Mouse (Mus musculus): ENCODE measurements around the gene Mgmt. TPM values are rescaled to one million over a fixed set of nuclear protein-coding genes. Genes with fewer than 3 reads are reported as not detected.

Gene Mgmt
- total RNA-seq, 4 experiments from 2014 or later = 0.99 to 1.5 (median 1.4) TPM

DNA sequence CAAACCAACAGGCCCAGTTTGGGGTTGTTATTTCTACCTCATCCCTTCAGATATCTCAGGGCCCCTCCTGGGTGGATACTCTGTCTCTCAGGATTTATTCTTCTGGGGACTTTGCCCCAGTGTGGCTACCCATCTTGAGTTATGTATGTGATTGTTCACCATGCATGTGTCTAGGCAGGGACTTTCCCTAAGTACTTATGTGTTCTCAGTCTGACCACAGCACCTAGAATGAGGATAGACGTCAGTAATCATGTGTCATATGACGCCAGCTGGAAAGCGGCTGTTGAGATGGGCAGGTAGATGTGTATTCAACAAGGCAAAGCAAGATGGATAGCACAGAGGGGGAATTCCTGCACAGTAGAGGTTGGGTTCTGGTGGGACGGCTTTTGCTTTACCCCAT, 217.7 kb downstream of the Mgmt start:
- no peak for DNase-seq (ENCODE audit: low spot score in 2 of 2)

DNA sequence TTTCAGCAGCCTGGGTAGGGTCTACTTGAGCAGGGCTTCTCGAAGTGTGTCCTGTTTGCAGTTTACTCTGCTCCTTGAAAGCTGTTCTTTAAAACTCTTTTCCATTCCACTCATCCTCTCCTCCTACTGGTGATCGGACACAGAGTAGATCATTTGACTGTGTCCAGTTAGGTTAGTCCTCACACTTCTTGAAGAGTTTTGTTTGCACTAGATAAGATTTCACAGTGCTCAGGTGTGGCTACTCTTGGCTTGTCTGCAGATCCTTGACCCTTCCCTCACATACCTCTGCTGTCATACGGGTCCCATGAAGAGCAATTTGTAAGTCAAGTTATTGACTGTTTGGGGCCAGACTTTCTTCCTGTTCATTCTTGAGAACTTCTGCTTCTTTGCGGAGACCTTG, 221.8 kb downstream of the Mgmt start:
- no peak for DNase-seq (ENCODE audit: low spot score in 2 of 2)

DNA sequence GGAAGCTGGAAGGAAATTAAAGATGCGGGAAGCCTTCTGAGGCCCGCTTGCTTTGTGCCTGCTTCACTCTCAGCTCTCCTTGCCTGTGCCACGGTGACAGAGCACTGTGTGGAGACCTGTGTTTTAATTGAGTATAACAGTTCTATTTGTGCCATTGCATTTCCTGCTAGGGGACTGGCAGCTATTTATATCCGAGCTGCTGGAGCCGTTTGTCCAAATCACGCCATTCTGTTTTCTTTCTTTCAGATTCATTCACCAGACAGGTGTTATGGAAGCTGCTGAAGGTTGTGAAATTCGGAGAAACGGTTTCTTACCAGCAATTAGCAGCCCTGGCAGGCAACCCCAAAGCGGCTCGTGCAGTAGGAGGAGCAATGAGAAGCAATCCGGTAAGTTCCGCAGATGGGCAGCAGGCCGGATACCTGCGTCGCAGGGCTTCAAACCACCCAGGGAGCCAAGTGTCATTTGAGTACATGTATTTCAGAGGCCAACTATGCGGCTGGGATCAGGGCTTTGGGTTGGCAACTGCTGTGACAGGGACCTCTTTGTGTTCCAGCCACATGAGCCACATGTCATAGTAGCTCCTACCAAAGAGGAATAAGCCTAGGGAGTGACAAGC, 226.9 kb downstream of the Mgmt start:
- DNase-seq (ENCODE audit: low spot score in 2 of 2) = peak in 1 of 2 experiments; percentile 7

DNA sequence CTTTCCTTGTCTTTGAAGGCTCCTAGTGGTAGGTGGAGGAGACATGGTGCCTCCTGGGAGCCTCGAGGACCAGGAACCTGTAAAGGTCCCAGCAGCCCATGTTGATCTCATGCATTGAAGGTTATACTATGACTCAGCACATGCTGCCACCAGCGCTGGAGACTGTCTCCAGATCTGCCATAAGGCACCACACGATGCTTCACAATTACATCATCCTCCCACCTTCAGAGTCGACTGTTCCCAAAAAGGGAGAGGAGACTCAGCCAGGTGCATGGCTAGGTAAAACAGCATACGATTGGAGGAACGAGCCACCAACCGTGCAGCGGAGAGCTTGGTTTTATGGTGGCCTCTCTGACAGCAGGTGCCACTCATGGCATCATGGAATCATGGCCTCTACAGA, 234.3 kb downstream of the Mgmt start:
- peak in 1 of 2 experiments; percentile 35 for DNase-seq (ENCODE audit: low spot score in 2 of 2)

DNA sequence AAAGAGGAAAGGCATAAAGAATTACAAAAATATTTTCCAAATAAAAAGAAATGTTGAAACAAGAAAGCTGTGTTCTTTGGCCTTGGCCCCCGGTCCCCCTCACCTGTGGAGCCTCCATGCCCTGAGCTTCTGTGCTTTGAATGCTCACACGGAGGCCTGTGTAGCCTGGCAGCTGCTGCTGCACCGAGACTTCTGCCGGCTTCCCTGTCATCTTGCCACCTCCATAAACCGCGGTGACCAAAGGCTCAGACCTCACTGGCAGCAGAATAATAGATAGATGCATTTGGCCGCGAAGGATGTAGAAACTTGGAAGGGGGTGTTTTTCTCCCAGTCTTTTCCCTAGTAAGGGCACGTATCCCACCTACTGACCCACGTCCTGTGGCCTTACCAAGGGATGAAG, 235.8 kb downstream of the Mgmt start:
- DNase-seq (ENCODE audit: low spot score in 2 of 2) = no peak

DNA sequence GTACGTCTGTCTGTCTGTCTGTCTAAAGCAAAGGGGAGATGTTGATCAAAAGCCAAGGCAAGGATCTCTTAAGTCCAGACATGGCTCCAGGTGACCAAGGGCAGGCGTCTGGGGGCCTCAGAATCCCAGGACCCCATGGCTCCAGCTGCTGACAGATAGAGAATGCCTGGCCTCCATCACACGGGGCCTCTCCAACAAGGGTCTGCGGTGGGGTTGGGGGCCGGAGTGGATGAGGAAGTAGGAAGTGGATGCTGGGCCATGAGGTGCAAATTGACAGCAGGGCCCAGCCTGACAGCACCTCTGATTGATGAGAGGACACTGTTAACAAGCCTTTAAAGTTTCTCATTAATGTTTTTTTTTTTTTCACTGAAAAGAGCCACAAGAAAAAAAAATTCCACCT, 237.5 kb downstream of the Mgmt start:
- DNase-seq (ENCODE audit: low spot score in 2 of 2) = no peak

DNA sequence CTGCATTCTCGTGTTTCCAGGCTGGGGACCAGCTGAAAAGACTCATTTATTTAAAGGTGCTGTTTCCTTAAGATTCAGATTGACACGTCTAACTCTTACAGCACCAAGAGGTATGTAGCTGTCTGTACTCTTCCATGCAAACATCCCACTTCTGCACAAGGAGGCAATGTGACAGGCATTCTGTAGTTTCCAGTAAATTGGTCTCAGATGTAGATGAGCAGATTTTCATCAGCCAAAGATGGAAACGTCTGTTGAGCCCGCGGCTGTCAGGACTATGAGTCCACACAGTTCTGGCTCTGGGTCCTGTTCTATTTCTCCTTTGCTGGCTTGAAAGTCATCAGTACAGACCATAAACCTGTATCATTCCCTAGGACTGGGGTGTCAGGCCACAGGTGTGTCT, 243.7 kb downstream of the Mgmt start:
- no peak for DNase-seq (ENCODE audit: low spot score in 2 of 2)

DNA sequence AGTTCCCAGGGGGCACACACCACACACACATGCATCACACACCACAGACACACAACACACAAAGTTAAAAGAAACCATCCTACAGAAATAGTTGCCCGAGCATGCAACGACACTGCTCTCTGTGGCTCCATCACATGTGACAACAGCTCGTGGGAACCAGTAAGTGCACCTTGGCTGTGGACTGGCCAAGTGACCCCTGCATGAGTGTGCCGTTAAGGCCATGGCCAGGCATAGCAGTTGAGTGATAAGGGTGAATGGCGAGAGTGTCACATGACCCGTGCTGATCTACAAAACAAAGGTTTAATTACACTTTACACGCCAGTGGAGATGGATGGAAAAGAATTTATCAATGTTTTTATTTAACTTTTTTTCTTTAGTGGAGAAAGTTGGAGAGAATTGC, 245.9 kb downstream of the Mgmt start:
- no peak for DNase-seq (ENCODE audit: low spot score in 2 of 2)

DNA sequence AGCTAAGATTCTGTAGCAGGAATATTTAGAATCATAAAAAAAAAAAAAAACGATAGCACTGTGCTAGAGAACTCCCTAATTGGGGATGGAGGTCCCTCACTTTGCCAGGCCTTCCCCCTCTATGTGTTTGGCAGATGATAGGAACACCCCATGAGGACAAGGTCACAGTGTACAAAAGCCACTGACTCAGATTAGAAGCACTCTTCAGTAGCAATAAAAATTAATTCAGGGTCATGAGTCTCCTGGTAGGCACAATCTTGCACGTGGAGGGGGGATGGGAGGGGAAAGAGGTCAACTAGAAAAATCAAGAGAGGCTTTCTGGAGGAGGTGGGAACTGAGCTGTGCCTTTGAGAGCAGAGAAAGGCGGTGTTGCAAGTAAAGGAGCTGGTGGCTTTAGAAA, 247.0 kb downstream of the Mgmt start:
- no peak for DNase-seq (ENCODE audit: low spot score in 2 of 2)

DNA sequence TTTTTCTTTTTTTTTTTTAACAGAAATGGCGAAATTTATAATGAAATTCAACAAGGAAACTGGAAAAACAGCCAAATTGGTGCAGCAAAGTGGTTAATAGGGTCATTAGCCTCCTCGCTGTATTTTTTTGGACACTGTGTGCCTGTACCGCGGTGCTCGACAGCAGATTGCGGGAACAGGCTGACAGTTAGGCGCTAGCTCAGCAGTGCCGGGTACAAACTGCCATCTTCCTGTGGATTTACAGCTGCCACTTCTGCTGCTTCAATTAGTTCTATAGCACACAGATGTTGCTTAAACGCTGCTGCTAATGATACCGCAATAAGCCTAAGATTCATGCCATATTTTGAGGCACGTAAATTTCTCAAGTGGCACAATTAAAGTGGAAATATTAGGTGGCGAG, 252.7 kb downstream of the Mgmt start:
- no peak for DNase-seq (ENCODE audit: low spot score in 2 of 2)

DNA sequence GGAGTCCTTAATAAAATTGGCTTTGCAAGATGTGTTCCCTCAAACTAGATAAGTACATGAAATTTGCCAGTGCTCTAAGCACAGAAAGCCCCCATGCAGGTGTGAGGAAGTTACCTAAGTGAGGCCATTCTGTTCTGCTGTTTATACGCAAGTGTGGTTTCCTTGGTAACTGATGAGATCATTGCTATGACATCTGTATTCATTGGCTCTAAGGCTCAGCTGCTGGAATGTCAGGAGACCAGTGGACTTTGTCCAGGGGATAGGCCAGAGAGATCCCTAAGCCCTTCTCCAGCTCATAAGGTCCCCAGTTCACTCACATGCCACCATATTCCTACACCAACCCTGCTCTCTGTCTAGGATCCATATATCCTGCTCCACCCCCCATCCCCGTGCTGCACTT, 257.4 kb downstream of the Mgmt start:
- no peak for DNase-seq (ENCODE audit: low spot score in 2 of 2)

DNA sequence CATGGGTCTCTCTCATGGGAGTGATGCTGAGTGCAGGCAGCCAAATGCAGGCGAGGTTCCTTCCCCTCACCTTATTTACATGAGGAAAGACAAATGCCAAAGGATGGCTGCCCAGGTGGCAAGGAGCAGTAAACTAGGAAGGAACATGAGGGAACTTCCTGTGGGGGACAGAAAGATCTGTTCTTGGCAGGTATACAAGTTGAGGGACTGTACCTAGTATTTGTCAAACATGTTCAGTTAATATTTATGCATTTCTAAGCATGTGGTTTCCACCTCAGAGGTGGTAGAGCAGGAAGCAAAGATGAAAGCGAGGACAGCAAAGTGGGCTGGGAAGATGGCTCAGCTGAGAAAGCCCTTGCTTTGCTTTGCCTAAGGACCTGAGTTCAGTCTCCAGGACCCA, 260.2 kb downstream of the Mgmt start:
- no peak for DNase-seq (ENCODE audit: low spot score in 2 of 2)

DNA sequence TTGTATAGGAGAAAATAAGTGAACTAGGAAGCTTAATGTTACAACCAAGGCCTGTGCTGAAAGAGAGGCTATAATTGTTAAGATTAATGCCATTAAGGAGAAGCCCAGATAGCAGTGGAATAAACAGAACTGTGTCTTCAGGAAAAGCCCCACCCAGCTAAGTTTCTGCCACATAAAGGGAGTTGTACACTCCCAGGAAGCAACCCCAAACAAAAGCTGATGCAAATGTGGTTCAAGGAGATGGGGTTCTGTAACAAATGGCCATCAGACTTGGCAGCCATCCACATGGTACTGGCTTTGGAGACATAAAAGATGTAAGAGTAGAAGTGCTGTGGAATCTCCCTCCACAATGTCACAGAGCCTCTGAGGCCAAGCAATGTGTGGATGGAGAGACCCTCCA, 264.7 kb downstream of the Mgmt start:
- DNase-seq (ENCODE audit: low spot score in 2 of 2) = no peak

DNA sequence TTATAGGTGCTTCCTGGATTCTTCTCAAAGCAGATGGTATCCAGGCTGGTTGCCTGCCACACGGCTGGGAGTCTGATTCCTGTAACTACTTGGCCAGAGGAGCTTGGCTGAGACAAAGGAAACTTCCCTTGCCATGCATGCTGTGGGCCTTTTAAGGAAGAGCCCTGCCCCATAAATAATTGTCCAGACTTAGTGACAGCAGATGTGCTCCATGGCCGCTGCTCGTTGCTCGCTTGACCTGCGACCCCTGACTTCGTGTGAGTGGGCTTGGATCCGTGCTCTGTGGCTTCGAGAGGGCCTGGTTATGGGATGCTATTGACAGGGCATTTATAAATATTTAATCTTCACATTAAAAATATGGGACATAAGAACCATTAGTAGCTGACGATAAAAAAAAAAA, 277.9 kb downstream of the Mgmt start:
- no peak for DNase-seq (ENCODE audit: low spot score in 2 of 2)

Data from left cerebral cortex, adult 8-10 months (tissue).